Mouse (Mus musculus) T-helper 17 cell (primary cell): ENCODE results near the gene Smurf2.
"Not testable (repeated sequence)": the region's sequence is repeated elsewhere in the genome, so short reads cannot be mapped to it uniquely, and the experiment has no call there.

Experiments used
- in situ Hi-C, 2 experiments: fragments of 300-600 bp; cut with MboI, MseI; formaldehyde crosslinking; loops; 1 replicate in 1 of 2; 2 replicates in 1 of 2; pipeline ENCODE4 v1.15.1; 2025; ENCODE audit warnings: high pct_unique_total_duplicates in 2 of 2

Gene Smurf2

DNA sequence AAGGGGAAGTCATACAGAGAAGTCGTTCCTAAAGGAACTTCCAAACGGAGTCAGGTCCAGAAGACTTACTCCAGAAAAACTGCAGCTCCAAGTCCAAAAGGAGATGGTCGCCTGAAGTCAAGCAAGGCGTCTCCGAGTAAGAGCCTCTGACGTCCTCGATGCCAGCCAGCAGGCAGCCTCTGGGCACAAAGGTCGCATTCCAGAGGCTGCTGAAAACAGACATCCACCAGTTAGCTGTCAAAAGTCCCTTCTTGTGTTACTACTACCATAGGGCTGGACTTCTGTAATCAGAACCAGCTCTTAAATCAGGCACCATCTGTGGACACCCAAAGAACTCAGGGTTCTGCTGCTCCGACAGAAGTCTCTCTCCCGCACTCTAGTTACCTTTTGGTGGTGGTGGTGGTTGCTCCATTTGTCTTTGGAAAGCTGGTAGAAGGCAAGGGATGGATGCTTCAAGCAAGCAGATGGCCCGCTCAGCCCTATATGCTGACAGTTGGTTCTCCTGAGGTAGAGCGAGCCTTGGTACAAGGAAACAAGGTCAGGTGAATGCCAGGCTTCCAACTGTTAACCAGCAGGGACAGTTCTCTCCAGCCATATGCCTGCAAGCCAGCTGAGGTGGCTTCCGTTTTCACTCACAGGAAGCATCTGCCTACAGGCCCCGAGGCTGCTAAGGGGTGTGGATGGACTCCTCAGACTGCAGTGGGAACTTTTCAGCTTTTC is 105.8 kb downstream of the Smurf2 start:
- in situ Hi-C loops, result no loop called here

DNA sequence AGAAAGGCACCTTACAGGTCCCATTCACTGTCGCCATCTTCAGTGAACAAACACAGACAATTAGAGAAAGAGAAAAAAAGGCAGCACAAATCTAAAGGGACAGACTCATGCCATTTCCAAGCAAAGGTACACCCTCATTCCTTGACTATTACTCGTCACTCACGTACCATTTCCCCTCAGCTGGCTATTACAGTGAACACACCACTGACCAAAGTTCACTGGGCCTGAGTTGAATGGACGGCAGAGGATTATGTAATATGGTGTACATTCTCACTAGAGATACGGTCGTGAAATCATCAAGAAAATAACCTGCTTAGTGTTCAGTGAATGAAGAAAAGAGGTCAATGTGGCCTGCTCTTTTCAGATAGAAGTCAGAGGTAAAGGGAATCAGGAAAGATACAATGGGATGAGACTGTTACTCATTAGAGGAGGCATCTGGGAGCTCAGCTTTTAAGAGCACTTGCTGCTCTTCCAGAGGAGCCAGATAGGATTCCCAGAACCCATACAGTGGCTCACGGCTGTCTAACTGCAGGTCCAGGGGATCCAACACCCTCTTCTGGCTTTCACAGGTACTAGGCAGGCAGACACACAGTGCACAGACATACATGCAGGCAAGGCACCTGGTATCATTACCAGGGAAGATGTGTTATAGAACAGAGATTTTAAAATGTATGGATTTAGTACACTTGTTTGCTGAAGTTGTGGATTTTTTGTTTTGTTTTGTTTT is 107.9 kb downstream of the Smurf2 start:
- in situ Hi-C loops, result no loop called here

DNA sequence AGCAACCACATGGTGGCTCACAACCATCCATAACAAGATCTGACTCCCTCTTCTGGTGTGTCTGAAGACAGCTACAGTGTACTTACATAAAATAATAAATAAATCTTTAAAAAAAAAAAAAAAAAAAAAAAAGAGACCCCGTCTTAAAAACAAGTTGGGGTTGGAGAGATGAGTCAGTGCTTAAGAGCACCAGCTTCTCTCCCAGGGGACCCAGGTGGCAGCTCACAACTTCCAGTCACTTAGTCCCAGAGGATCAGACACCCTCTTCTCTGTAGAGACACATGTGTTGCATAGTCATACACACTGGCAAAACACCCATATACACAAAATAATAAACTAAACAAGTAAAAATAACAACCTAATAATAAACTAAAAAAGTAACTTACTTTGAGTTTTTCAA is 113.1 kb downstream of the Smurf2 start:
- in situ Hi-C loops, result loop anchor here in 1 of 2 experiments (10.0 kb wide), 1 partner anchor 837 kb away; no protein-coding TSS in a partner anchor

DNA sequence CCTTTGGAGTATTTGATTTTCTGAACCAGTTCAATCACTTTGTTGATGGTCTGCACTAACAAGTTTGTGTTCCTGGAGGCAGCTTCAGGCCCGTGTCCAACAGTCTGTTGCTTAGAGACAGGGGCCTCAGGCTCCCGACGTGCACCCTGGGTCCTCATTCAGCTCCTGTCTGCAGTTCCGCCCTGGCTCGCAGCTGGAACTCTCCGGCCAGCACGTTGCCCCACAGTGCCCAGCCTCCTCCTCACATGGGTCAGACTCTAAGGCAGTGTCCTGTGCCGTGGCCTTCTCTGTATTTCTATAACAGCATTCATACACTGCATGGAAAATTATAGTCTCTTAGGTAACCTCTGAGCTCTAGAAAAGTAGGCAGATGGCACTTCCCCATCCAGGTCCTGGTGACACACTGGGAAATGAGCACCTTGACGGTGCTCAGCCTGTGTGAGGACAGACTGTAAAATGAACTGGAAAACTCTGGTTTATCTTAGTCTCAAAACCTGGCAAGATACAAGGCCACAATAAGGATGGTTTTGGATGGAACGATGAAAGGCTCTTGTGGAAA is 118.4 kb downstream of the Smurf2 start:
- in situ Hi-C loops, result loop anchor here in 1 of 2 experiments (10.0 kb wide), 1 partner anchor 843 kb away; no protein-coding TSS in a partner anchor

- in situ Hi-C loops, result no loop called here
Observed at GRCm38 (mm10) chr11:106795679-106796078, 124.8 kb downstream of the Smurf2 start.

DNA sequence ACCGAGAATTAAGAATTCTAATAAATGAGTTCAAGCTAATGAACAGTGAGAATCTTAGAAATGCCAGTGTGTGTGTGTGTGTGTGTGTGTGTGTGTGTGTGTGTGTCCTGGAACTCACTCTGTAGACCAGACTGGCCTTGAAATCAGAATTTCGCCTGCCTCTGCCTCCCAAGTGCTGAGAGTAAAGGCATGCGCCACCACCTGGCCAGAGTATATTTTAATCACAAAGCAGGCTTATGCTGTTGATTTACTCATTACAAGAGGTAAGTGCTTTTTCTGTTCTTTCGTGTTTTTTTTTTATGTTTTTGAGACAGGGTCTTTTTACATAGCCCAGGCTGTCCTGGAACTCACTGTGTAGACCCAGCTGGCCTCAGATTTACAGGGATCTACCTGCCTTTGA is 126.7 kb downstream of the Smurf2 start:
- in situ Hi-C loops, result no loop called here

DNA sequence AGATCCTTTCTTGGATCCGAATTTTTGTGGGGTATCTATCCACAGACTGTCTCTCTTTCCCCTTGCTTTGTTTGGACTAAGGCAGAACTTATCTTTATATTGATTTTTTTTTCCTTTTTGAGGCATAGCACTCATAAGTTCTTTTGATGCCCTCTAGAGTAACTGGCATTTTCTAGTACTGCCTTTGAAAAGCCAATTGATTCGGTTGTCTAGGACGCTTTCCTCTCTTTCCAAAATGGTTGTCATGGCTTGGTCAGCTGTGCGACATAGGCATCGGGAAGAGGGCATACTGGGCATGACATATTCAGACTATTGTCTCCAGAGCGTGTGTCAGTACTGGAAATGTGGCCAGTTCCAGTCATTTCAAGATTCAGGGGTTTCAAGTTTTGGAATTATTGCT is 130.9 kb downstream of the Smurf2 start:
- in situ Hi-C loops, result no loop called here

DNA sequence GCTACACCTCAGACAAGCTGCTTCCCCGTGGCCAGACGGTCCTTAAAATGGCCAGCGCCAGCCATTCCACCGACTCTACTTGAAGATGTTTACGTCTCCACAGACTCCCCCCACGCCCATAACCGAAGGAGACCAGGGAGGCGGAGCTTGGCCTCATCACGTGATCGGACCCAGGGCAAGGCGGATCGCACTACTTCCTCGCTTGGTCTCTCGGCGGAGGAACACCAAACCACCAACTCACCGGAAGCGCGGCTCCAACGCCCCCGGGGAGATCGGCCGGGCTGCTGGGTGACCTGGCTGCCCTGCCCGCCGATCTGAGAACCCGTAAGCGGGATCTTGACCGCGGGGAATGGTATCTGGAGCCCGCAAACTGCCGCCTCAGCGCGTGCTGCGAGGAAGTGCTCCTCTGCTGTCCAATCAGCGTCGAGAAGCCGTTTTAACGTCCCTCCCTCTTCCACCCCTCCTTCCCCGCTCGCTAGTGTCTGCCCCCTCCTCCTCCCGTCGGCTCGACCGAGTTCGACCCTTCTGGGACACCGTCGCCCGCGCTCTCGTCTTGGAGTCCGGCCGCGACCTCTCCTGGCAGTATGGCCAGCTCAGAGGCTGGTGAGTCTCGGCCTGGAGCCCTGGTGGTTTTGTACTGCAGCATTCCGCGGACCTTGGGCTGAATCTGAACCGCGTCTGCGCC is 131.6 kb downstream of the Smurf2 start, which contains the start of the genes Ddx5 and Cep95:
TSS of gene Ddx5 (minus strand) at position 411 of the 685 bp plus-strand sequence.
TSS of gene Cep95 (plus strand) at position 478 of the 685 bp plus-strand sequence.
- in situ Hi-C loops, result no loop called here

GRCm38 (mm10) chr11:106788026-106788774 is 132.3 kb downstream of the Smurf2 start:
- in situ Hi-C loops, result no loop called here

- in situ Hi-C loops, result no loop called here
Observed at GRCm38 (mm10) chr11:106787131-106788025, 133.1 kb downstream of the Smurf2 start.

- in situ Hi-C loops, result no loop called here
Observed at GRCm38 (mm10) chr11:106785043-106785442, 135.5 kb downstream of the Smurf2 start.

DNA sequence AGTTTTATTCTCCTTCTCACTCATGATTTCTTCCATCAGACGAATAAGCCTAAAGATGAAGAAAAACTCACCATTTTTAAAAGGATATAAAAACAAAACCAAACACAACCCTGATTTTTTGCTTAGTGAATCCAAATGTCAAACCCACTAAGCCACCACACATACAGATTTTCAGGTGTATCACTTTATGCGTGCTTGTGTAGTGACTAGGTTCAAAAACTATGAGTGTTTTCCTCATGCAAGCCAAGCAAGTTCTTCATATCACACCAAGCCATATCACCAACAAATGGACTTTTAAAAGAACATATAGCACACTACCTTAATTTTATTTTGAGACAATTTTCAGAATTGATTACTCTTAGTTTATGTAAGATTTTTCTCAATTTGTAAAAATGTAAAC is 136.0 kb downstream of the Smurf2 start:
- in situ Hi-C loops, result no loop called here

- in situ Hi-C loops, result no loop called here
Observed at GRCm38 (mm10) chr11:106782841-106783764, 137.4 kb downstream of the Smurf2 start.

GRCm38 (mm10) chr11:106782271-106782670 is 138.2 kb downstream of the Smurf2 start:
- in situ Hi-C loops, result not testable (repeated sequence)

DNA sequence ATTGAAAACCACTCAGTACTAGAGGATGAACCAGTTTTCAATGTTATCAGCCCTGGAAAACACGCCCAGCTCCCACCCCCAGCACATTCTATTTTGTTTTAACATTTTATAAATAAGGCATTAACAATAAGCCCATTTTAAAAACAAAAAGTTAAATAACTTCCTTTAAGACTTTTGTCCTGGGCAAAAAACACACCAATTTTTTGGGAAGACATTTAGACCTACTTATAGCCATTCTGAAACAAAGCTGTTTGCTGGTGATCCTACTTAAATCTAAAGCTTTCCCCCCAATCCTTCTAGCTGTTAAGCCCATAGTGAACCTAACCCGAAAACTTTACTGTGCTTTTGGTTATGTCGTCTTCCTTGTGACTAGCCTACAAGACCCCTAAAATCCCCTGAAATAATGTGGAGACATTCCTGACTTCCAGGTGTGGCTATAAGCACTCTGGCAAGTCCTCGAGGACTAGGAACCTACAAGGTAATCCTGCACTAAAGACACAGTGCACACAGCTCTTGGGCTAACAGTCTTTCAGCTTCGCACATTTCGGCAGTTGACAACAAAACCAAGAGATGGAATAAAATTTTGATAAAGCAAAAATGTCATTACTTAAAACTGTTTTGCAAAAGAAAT is 139.8 kb downstream of the Smurf2 start:
- in situ Hi-C loops, result no loop called here

DNA sequence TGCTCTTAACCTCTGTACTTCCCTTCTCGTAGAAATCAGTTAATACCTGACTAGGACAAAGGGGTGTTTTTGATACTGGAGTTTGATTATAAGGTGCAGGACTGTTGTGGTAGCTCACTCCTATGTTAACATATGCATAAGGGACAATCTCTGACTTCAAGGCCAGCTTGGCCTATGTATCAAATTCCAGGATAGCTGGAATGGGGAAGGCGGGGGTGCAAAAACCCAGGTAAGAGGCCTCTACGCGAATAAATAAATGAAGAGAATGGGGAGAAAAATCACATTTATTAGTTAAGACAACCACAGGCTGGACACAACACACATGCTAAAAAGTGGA is 140.5 kb downstream of the Smurf2 start:
- in situ Hi-C loops, result no loop called here

DNA sequence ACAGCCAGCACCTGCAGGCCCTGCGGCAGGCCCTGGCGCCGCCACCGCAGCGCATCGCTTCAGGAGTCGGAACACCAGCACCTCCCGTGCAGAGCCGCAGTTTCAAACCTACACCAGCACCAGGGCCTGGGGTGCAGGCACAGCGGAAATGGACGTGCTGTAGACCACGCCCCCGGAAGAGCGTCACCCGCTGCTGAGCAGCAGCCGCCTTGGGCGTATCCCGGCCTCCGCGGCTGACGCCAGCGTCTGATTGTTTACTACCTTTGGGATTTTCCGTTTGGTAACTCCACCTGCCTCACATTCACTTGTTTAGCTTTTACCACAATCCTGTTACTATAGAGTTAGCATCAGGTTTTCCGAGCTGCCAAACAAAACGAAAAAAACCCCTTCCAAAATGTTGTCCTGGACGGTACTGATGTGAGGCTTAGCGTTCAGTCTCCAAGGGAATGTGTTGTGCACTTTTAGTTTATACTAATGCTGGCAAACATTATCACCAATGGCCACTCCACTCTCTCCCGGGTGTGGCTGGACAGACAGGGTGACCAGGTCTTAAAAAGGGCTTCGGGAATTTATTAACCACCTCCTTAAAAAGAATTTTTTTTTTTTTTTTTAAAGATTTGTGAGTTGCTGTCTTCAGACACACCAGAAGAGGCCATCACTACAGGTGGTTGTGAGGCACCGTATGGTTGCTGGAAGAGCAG is 141.0 kb downstream of the Smurf2 start, which contains the start of gene Polg2:
TSS of gene Polg2 (minus strand) at position 150 of the 701 bp plus-strand sequence.
- in situ Hi-C loops, result no loop called here
